Mouse (Mus musculus) myocyte (in vitro differentiated cells): ENCODE data around the gene Dnah6. TPM values are rescaled to one million over a fixed set of nuclear protein-coding genes. Genes with fewer than 3 reads are reported as not detected.

Experiments used
- H3K27me3 ChIP-seq: one replicate; pipeline ENCODE4 v1.6.1; 2011; ENCODE audit not compliant: control insufficient read depth, insufficient read depth, insufficient read length
- H3K36me3 ChIP-seq: one replicate; pipeline ENCODE4 v1.6.1; 2011; ENCODE audit not compliant: control insufficient read depth, insufficient read depth
- H3K4me2 ChIP-seq: one replicate; pipeline ENCODE4 v1.6.1; 2011; ENCODE audit warnings: low read depth, control low read depth
- H3K4me3 ChIP-seq: one replicate; pipeline ENCODE4 v1.5.1; 2011; ENCODE audit warnings: mild to moderate bottlenecking, control low read depth, moderate library complexity
- H3K79me2 ChIP-seq: one replicate; pipeline ENCODE4 v1.6.1; 2011; ENCODE audit not compliant: control insufficient read depth, insufficient read depth
- H3ac ChIP-seq: one replicate; pipeline ENCODE4 v1.6.1; 2011; ENCODE audit not compliant: control insufficient read depth, insufficient read length
- CEBPB ChIP-seq: IDR thresholded peaks from 2 replicates; pipeline ENCODE4 v1.6.1; 2011; ENCODE audit warnings: mild to moderate bottlenecking, moderate library complexity; ENCODE audit not compliant: poor library complexity, insufficient read depth, severe bottlenecking
- E2F4 ChIP-seq: IDR thresholded peaks from one replicate; pipeline ENCODE4 v1.6.1; 2011; ENCODE audit warnings: mild to moderate bottlenecking, control low read depth, moderate library complexity; ENCODE audit not compliant: insufficient read depth
- MAX ChIP-seq: IDR thresholded peaks from one replicate; pipeline ENCODE4 v1.6.1; 2011; ENCODE audit warnings: low read depth, mild to moderate bottlenecking, control low read depth
- MYOD1 ChIP-seq, 3 experiments: IDR thresholded peaks; one replicate each; pipeline ENCODE4 v1.6.1; 2011; ENCODE audit warnings: control low read depth in 2 of 3, low read depth in 2 of 3, mild to moderate bottlenecking in 2 of 3, moderate library complexity in 1 of 3; ENCODE audit not compliant: insufficient read length in 2 of 3, control insufficient read depth in 1 of 3
- MYOG ChIP-seq, 3 experiments: IDR thresholded peaks; one replicate each; pipeline ENCODE4 v1.6.1; 2011; ENCODE audit warnings: control low read depth in 2 of 3, low read depth in 2 of 3, mild to moderate bottlenecking in 2 of 3; ENCODE audit not compliant: insufficient read length in 2 of 3, control insufficient read depth in 1 of 3, insufficient read depth in 1 of 3
- POLR2A ChIP-seq: IDR thresholded peaks from one replicate; pipeline ENCODE4 v1.6.1; 2011; ENCODE audit warnings: low read depth, mild to moderate bottlenecking, control low read depth, moderate library complexity; ENCODE audit not compliant: insufficient read length
- POLR2AphosphoS2 ChIP-seq: IDR thresholded peaks from one replicate; pipeline ENCODE4 v1.6.1; 2011; ENCODE audit warnings: low read depth, control low read depth; ENCODE audit not compliant: insufficient read length
- REST ChIP-seq: IDR thresholded peaks from one replicate; pipeline ENCODE4 v1.6.1; 2011; ENCODE audit warnings: mild to moderate bottlenecking, control low read depth, moderate library complexity; ENCODE audit not compliant: insufficient read depth, insufficient read length
- SRF ChIP-seq: IDR thresholded peaks from one replicate; pipeline ENCODE4 v1.6.1; 2011; ENCODE audit warnings: low read depth; ENCODE audit not compliant: control insufficient read depth, insufficient read length
- TCF12 ChIP-seq: IDR thresholded peaks from one replicate; pipeline ENCODE4 v1.6.1; 2011; ENCODE audit warnings: mild to moderate bottlenecking, control low read depth; ENCODE audit not compliant: poor library complexity, insufficient read depth, severe bottlenecking
- TCF3 ChIP-seq: IDR thresholded peaks from one replicate; pipeline ENCODE4 v1.6.1; 2011; ENCODE audit warnings: low read depth, control low read depth; ENCODE audit not compliant: insufficient read length
- USF1 ChIP-seq: IDR thresholded peaks from one replicate; pipeline ENCODE4 v1.6.1; 2011; ENCODE audit warnings: low read depth, mild to moderate bottlenecking, control low read depth, moderate library complexity
- polyA plus RNA-seq: library from polyadenylated mRNA; unstranded; fragments of >200 nt; fragmentation: generic; extraction: Trizol; gene quantifications from one replicate; pipeline ENCODE4 v1.2.1, GENCODE M21; 2012; ENCODE audit warnings: missing spikeins

Gene Dnah6
- polyA plus RNA-seq, 1 experiment = 0.01 TPM

GRCm38 (mm10) chr6:72981851-72982250, 239.6 kb downstream of the Dnah6 start:
- Histone ChIP-seq H3K79me2 (no peaks in the 10 kb centered on the region), H3K36me3 (no peaks in the 10 kb centered on the region), H3ac (no peak overlapping the region), H3K4me3 (no peak overlapping the region), H3K27me3 (no peaks in the 10 kb centered on the region), H3K4me2 (peak overlapping the region; percentile 72)
- TF ChIP-seq USF1 = no peak
- no peak for TF ChIP-seq MAX
- no peak for TF ChIP-seq SRF
- no peak for TF ChIP-seq POLR2AphosphoS2
- TF ChIP-seq MYOD1 (IDR thresholded peaks at IDR 0.05; ENCODE audit: control insufficient read depth in 1 of 3, insufficient read length in 2 of 3, low read depth in 2 of 3) = no peak
- no peak for TF ChIP-seq MYOG (IDR thresholded peaks at IDR 0.05; ENCODE audit: control insufficient read depth in 1 of 3, insufficient read depth in 1 of 3, insufficient read length in 2 of 3, low read depth in 2 of 3)
- TF ChIP-seq TCF3 = no peak
- no peak for TF ChIP-seq TCF12
- no peak for TF ChIP-seq E2F4
- TF ChIP-seq CEBPB = no peak
- TF ChIP-seq REST = no peak
- no peak for TF ChIP-seq POLR2A

DNA sequence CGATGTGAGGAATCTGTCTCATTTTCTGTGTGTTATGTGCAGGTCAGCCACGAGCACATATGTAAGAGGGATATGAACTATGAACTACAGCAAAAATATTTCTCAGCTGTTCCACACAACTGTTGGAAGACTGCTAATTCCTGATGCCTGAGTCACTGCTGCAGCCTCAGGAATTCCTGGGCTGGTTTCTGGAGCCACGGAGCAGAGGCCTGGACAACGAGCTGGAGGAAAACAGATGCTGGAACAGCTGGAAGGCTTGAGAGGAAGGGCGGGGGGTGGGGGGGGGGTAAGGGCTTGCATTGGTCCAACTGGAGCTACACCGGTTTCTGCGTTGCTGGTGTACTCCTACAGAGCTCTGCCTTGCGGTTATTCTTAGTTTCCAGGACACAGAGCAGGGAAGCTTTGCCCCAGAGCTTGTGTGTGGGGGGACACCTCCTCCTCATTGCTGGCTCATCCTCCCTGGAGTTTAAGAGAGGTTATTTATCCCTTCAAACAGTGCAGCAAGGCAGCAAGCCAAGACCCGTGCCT, 240.3 kb downstream of the Dnah6 start:
- no peaks in the 10 kb centered on the region for H3K79me2 ChIP-seq
- no peaks in the 10 kb centered on the region for H3K27me3 ChIP-seq
- peak overlapping the region; percentile 72 for H3K4me2 ChIP-seq
- TF ChIP-seq TCF3 (peak; percentile 59), REST (no peak), TCF12 (peak; percentile 95), USF1 (no peak), MYOG (IDR thresholded peaks at IDR 0.05; ENCODE audit: control insufficient read depth in 1 of 3, insufficient read depth in 1 of 3, insufficient read length in 2 of 3, low read depth in 2 of 3) (peak; percentile 46 to 98 (median 94)), MYOD1 (IDR thresholded peaks at IDR 0.05; ENCODE audit: control insufficient read depth in 1 of 3, insufficient read length in 2 of 3, low read depth in 2 of 3) (peak; percentile 82 to 88 (median 84))
- no peaks in the 10 kb centered on the region for H3K36me3 ChIP-seq
- H3ac ChIP-seq = no peak overlapping the region
- H3K4me3 ChIP-seq = no peak overlapping the region

GRCm38 (mm10) chr6:72976866-72977265, 244.6 kb downstream of the Dnah6 start:
- H3K79me2 ChIP-seq = no peaks in the 10 kb centered on the region

DNA sequence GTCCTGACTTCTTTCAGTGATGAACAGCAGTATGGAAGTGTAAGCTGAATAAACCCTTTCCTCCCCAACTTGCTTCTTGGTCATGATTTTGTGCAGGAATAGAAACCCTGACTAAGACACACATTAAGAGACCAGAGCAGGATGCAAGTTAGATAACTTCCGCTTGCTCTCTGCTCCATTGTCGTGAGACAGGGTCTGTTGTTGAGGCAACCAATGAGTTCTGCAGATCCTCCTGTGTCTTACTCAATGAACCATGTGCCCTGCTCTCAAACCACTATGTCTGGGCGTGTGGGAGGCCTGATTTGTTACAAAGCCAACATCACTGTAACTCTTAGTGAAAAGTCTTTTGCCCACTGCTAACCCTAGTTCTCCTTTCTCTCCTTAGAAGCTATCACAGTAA, 250.4 kb downstream of the Dnah6 start:
- Histone ChIP-seq H3K4me2 (no peak overlapping the region), H3K4me3 (no peak overlapping the region), H3ac (no peak overlapping the region), H3K79me2 (no peaks in the 10 kb centered on the region), H3K36me3 (no peaks in the 10 kb centered on the region), H3K27me3 (no peaks in the 10 kb centered on the region)
- TF ChIP-seq TCF3 (no peak), REST (no peak), MAX (no peak), CEBPB (no peak), E2F4 (no peak), POLR2A (no peak), MYOG (IDR thresholded peaks at IDR 0.05; ENCODE audit: control insufficient read depth in 1 of 3, insufficient read depth in 1 of 3, insufficient read length in 2 of 3, low read depth in 2 of 3) (no peak), POLR2AphosphoS2 (no peak), TCF12 (no peak), SRF (no peak), USF1 (no peak)

More at GRCm38 (mm10) chr6:72976866-72977265, 244.6 kb downstream of the Dnah6 start:
- TF ChIP-seq USF1 (no peak), SRF (no peak), TCF3 (peak; percentile 90), POLR2AphosphoS2 (no peak), E2F4 (no peak), TCF12 (peak; percentile 82), MYOG (IDR thresholded peaks at IDR 0.05; ENCODE audit: control insufficient read depth in 1 of 3, insufficient read depth in 1 of 3, insufficient read length in 2 of 3, low read depth in 2 of 3) (peak; percentile 91 to 99 (median 92)), POLR2A (no peak), MAX (no peak), CEBPB (no peak), REST (no peak), MYOD1 (IDR thresholded peaks at IDR 0.05; ENCODE audit: control insufficient read depth in 1 of 3, insufficient read length in 2 of 3, low read depth in 2 of 3) (peak; percentile 18 to 95 (median 93))
- Histone ChIP-seq H3K4me3 (no peak overlapping the region), H3ac (no peak overlapping the region), H3K4me2 (peak overlapping the region; percentile 8), H3K36me3 (no peaks in the 10 kb centered on the region), H3K27me3 (no peaks in the 10 kb centered on the region)
